ENCODE assay signal across 8 mouse cellular contexts in genomic region chr9:121697150-121698049, GRCm38 (mm10). TPM values are rescaled to one million over a fixed set of nuclear protein-coding genes. Genes with fewer than 3 reads are reported as not detected.
A peak's percentile ranks its signal among the peaks of the same experiment; 100 is the strongest.
DNase-seq lines count a peak whose midpoint lies in the region; ATAC-seq and TF ChIP-seq lines count a peak whose summit lies in the region.

No protein-coding gene starts in this region.

- no peaks in the 10 kb centered on the region for H3K27me3 ChIP-seq in G1E (ENCODE audit: insufficient read depth, low read length)
- no peaks in the 10 kb centered on the region for H3K27me3 ChIP-seq in midbrain, embryonic 16.5 days (ENCODE audit: control insufficient read depth, insufficient read depth, low read depth, low read length)

- H3K9ac ChIP-seq in midbrain, embryonic 16.5 days (ENCODE audit: low read depth, low read length) = no peak overlapping the region

- 100% methylated on average over 1 of the region's 1 CpGs for WGBS in midbrain, embryonic 16.5 days

- no peak overlapping the region for H3K4me2 ChIP-seq in midbrain, embryonic 16.5 days (ENCODE audit: low read length)

- H3K27ac ChIP-seq in midbrain, embryonic 16.5 days (ENCODE audit: low read length) = no peak overlapping the region

- peaks cover 2% of the 10 kb centered on the region; the same call in 1 of the 2 replicates for H3K4me1 ChIP-seq in G1E (ENCODE audit: insufficient read depth, low read depth, low read length)
- H3K4me1 ChIP-seq in midbrain, embryonic 16.5 days (ENCODE audit: control insufficient read depth, insufficient read depth, low read length) = peaks cover under 1% of the 10 kb centered on the region; the same call in 1 of the 2 replicates

- peak; percentile 90 for TF ChIP-seq CTCF in G1E (IDR thresholded peaks at IDR 0.05; ENCODE audit: low read depth, low read length)

- H3K9me3 ChIP-seq in G1E (replicated peaks) = peaks cover 8% of the 10 kb centered on the region
- no peaks in the 10 kb centered on the region for H3K9me3 ChIP-seq in midbrain, embryonic 16.5 days (replicated peaks; ENCODE audit: control insufficient read depth, low read length, poor library complexity, severe bottlenecking)

- peaks cover 33% of the 10 kb centered on the region for H3K36me3 ChIP-seq in G1E (replicated peaks)
- H3K36me3 ChIP-seq in midbrain, embryonic 16.5 days (ENCODE audit: control insufficient read depth, insufficient read depth, low read length) = peaks cover 15% of the 10 kb centered on the region

- no peak for ATAC-seq in G1E (ENCODE audit: extremely low read depth, insufficient number of reproducible peaks, low FRiP score, poor library complexity, severe bottlenecking)
- peak; percentile 66 for ATAC-seq in midbrain, embryonic 16.5 days

- H3K4me3 ChIP-seq in G1E (ENCODE audit: low read depth, low read length) = no peak overlapping the region; the same call in 1 of the 2 replicates
- H3K4me3 ChIP-seq in midbrain, embryonic 16.5 days (ENCODE audit: low read depth, low read length) = no peak overlapping the region

- peak; percentile 42 to 50 for DNase-seq in left cerebral cortex, adult 18-20 months (ENCODE audit: low spot score in 2 of 2)
- DNase-seq in left cerebral cortex, adult 11 months (ENCODE audit: low spot score) = no peak
- DNase-seq in G1E (ENCODE audit: low spot score) = no peak
- DNase-seq in cerebellum, adult 11-12 months = peak; percentile 46
- DNase-seq in heart, adult 8-10 months (ENCODE audit: low spot score) = peak; percentile 44
- peak; percentile 56 to 62 for DNase-seq in layer of hippocampus, postnatal 25 days (ENCODE audit: extremely low spot score in 1 of 2, low spot score in 1 of 2)
- peak; percentile 58 for DNase-seq in urinary bladder, postnatal 14 days (ENCODE audit: low spot score)

RNA-seq across cellular contexts. Expression of gene Sec22c, which starts 7.9 kb away (rescaled TPM):
- 10 to 100 TPM; 28.9 to 29.4 TPM for total RNA-seq in left cerebral cortex, adult 18-20 months (2021)
- total RNA-seq in G1E (2014; fragmentation: Nextera tagmentation) (4.1 and 4.7 TPM in 2 replicates), G1E (2017) (3.0 and 3.6 TPM in 2 replicates)
- polyA plus RNA-seq in G1E (2012) = 3.3 and 4.8 TPM in 2 replicates
- 1 to 10 TPM; 4.7 to 8.4 (median 7.1) TPM for total RNA-seq in heart, adult 8-10 months (2022)
- total RNA-seq in layer of hippocampus, postnatal 25 days (2021) = 10 to 100 TPM; 26.3 to 32.7 TPM
- polyA plus RNA-seq in midbrain, embryonic 16.5 days (2015; fragmentation: Nextera tagmentation; extraction: Ambion mirVana) = 32.0 and 34.5 TPM in 2 replicates

RNA-seq across cellular contexts. Expression of gene Ss18l2, which starts 12.7 kb away (rescaled TPM):
- 10 to 100 TPM; 73.2 to 83.3 TPM for total RNA-seq in left cerebral cortex, adult 18-20 months (2021)
- total RNA-seq in G1E (2014; fragmentation: Nextera tagmentation) = 12.9 and 19.0 TPM in 2 replicates
- total RNA-seq in G1E (2017) = 39.7 and 52.8 TPM in 2 replicates
- 7.1 and 9.7 TPM in 2 replicates for polyA plus RNA-seq in G1E (2012)
- 100 to 1,000 TPM; 138 to 143 (median 139) TPM for total RNA-seq in heart, adult 8-10 months (2022)
- 10 to 100 TPM; 80.2 to 90.3 TPM for total RNA-seq in layer of hippocampus, postnatal 25 days (2021)
- 143 and 157 TPM in 2 replicates for polyA plus RNA-seq in midbrain, embryonic 16.5 days (2015; fragmentation: Nextera tagmentation; extraction: Ambion mirVana)

RNA-seq across cellular contexts. Expression of gene Nktr, which starts 21.6 kb away (rescaled TPM):
- total RNA-seq in left cerebral cortex, adult 18-20 months (2021) = 100 to 1,000 TPM; 103 to 112 TPM
- total RNA-seq in G1E (2014; fragmentation: Nextera tagmentation) = 267 and 339 TPM in 2 replicates
- total RNA-seq in G1E (2017) = 109 and 135 TPM in 2 replicates
- 22.6 and 33.2 TPM in 2 replicates for polyA plus RNA-seq in G1E (2012)
- total RNA-seq in heart, adult 8-10 months (2022) = 10 to 100 TPM; 24.5 to 39.2 (median 29.8) TPM
- total RNA-seq in layer of hippocampus, postnatal 25 days (2021) = 100 to 1,000 TPM in 1 of 2 experiments, 10 to 100 TPM in 1; 71.9 to 123 TPM
- polyA plus RNA-seq in midbrain, embryonic 16.5 days (2015; fragmentation: Nextera tagmentation; extraction: Ambion mirVana) = 45.3 and 63.1 TPM in 2 replicates

RNA-seq across cellular contexts. Expression of gene Vipr1, which starts 54.9 kb away (rescaled TPM):
- 10 to 100 TPM; 22.1 to 35.8 TPM for total RNA-seq in left cerebral cortex, adult 18-20 months (2021)
- total RNA-seq in G1E (2014; fragmentation: Nextera tagmentation) = not detected in 2 replicates
- under 0.01 and 0.52 TPM in 2 replicates for total RNA-seq in G1E (2017)
- polyA plus RNA-seq in G1E (2012) = not detected in 2 replicates
- 1 to 10 TPM; 1.9 to 3.6 (median 2.1) TPM for total RNA-seq in heart, adult 8-10 months (2022)
- 10 to 100 TPM; 13.2 to 19.9 TPM for total RNA-seq in layer of hippocampus, postnatal 25 days (2021)
- 0.15 and 0.53 TPM in 2 replicates for polyA plus RNA-seq in midbrain, embryonic 16.5 days (2015; fragmentation: Nextera tagmentation; extraction: Ambion mirVana)

RNA-seq across cellular contexts. Expression of gene Lyzl4, which starts 55.5 kb away (rescaled TPM):
- 1 to 10 TPM; 1.4 to 1.8 TPM for total RNA-seq in left cerebral cortex, adult 18-20 months (2021)
- not detected in 2 replicates for total RNA-seq in G1E (2014; fragmentation: Nextera tagmentation)
- total RNA-seq in G1E (2017) = not detected in 2 replicates
- not detected in 2 replicates for polyA plus RNA-seq in G1E (2012)
- not detected for total RNA-seq in heart, adult 8-10 months (2022)
- total RNA-seq in layer of hippocampus, postnatal 25 days (2021) = 1 to 10 TPM in 1 of 2 experiments, under 1 TPM in 1; 0.74 to 1.3 TPM
- not detected in 2 replicates for polyA plus RNA-seq in midbrain, embryonic 16.5 days (2015; fragmentation: Nextera tagmentation; extraction: Ambion mirVana)

Comparison
In these comparisons a context has a peak if more than half of its experiments do, and no peak if none do; other contexts are left out.
1. DNase-seq: peak in left cerebral cortex, adult 18-20 months (2 of 2), cerebellum, adult 11-12 months (single experiment), heart, adult 8-10 months (single experiment), layer of hippocampus, postnatal 25 days (2 of 2) and urinary bladder, postnatal 14 days (single experiment); none in left cerebral cortex, adult 11 months (single experiment) and G1E (single experiment).